Mouse (Mus musculus) stomach, postnatal 0 days (tissue): Measurements from ENCODE around the gene Auts2.

Experiments used
- CTCF ChIP-seq: IDR thresholded peaks from 2 replicates; pipeline ENCODE4 v1.5.1; 2016; ENCODE audit warnings: antibody characterized with exemption, low read depth, mild to moderate bottlenecking, moderate library complexity
- EP300 ChIP-seq: optimal IDR thresholded peaks from 2 replicates; pipeline ENCODE3; 2016; ENCODE audit warnings: antibody characterized with exemption

DNA sequence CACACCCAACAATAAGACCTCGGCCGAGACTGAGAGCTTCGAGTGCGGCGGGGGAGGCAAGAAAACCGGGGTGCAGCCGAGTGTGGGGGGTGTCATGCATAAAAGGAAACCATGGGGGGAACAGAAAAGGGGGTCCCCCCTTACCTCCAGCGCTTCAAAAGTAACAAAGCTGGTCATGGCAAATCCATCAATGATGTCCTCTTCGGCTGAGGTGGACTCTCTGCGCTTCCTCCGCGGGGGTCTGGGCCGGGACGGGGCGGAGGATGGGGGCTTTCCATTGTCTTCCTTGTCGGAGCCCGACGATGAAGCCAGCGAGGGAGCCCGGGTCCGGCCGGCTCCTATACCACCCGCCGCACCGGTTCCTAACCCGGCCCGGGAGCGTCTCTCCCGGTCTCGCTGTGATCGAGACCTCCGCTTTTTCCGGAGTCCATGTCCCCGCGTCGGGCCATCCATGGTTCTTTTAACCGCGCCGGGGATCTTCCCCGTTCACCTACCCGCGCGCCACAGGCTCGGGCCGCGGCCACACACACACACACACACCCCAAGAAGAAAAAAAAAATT, 1.7 kb downstream of the Auts2 start:
- TF ChIP-seq CTCF (no peak), EP300 (no peak)
